Mouse (Mus musculus): Measurements from ENCODE around the gene Rab43. TPM values are rescaled to one million over a fixed set of nuclear protein-coding genes. Genes with fewer than 3 reads are reported as not detected.

The Rab43 gene
- total RNA-seq, 2 experiments from 2014 or later, result 7.9 to 13.2 TPM

Other genes starting within 250 kb of the Rab43 start
- 1 to 10 TPM; 2.2 to 3.6 TPM for gene Prokr1, start 221.4 kb downstream of the Rab43 start, total RNA-seq (2021)
- 1 to 10 TPM; 2.8 to 3.4 TPM for gene Aplf, start 140.0 kb downstream of the Rab43 start, total RNA-seq (2021)
- gene Efcc1, start 81.3 kb downstream of the Rab43 start, total RNA-seq (2021), result 1 to 10 TPM; 1.6 to 2.0 TPM
- not detected for gene Gp9, start 34.1 kb downstream of the Rab43 start, total RNA-seq (2021)
- 1 to 10 TPM in 1 of 2 experiments, under 1 TPM in 1; 0.89 to 1.5 TPM for gene Gm45140, start 23.6 kb upstream of the Rab43 start, total RNA-seq (2021)
- 10 to 100 TPM; 18.2 to 18.6 TPM for gene Isy1, start 26.6 kb upstream of the Rab43 start, total RNA-seq (2021)
- 100 to 1,000 TPM; 452 to 474 TPM for gene Cnbp, start 38.9 kb upstream of the Rab43 start, total RNA-seq (2021)
- 10 to 100 TPM; 39.1 to 44.7 TPM for gene Copg1, start 75.7 kb upstream of the Rab43 start, total RNA-seq (2021)
- gene Hmces, start 101.8 kb upstream of the Rab43 start, total RNA-seq (2021), result 1 to 10 TPM; 7.3 to 7.7 TPM
- gene H1fx, start 169.5 kb upstream of the Rab43 start, total RNA-seq (2021), result 1 to 10 TPM; 7.4 to 7.8 TPM
- 100 to 1,000 TPM; 208 to 236 TPM for gene Rab7, start 233.1 kb upstream of the Rab43 start, total RNA-seq (2021)

All from gastrocnemius, postnatal 14 days (tissue).